Mouse (Mus musculus): ENCODE measurements at regions not wholly inside any gene's neighbourhood (a gene's known extent, or its start where the extent isn't known, plus 50 kb on each side); places are given as distances from the start of the nearest gene placed in this dataset.
A peak's percentile ranks its signal among the peaks of the same experiment; 100 is the strongest.

GRCm38 (mm10) chr3:132006912-132007311 is 78.2 kb upstream of the Dkk2 start:
- WGBS: 61% methylated on average over 11 of the region's 11 CpGs
- no peak overlapping the region for H3K4me3 ChIP-seq (ENCODE audit: insufficient read depth, low read depth, low read length)
- no peak for TF ChIP-seq POLR2A (IDR thresholded peaks at IDR 0.05; ENCODE audit: low read depth, low read length)
- no peak for TF ChIP-seq CTCF (conservative IDR thresholded peaks at IDR 0.05; ENCODE audit: insufficient read depth, insufficient read length, low read depth, low read length)
- DNase-seq: no peak
- no peaks in the 10 kb centered on the region for H3K27me3 ChIP-seq (replicated peaks; ENCODE audit: control insufficient read depth, insufficient read depth, low read length)
- no peaks in the 10 kb centered on the region for H3K36me3 ChIP-seq (ENCODE audit: control insufficient read depth, insufficient read depth, low read length)
- no peaks in the 10 kb centered on the region for H3K4me1 ChIP-seq (ENCODE audit: control insufficient read depth, insufficient read depth, low read length)
- H3K27ac ChIP-seq (ENCODE audit: insufficient read depth, low read depth, low read length): no peak overlapping the region

- TF ChIP-seq POLR2A (IDR thresholded peaks at IDR 0.05; ENCODE audit: low read depth, low read length) (no peak), CTCF (conservative IDR thresholded peaks at IDR 0.05; ENCODE audit: insufficient read depth, insufficient read length, low read depth, low read length) (no peak)
- peak; percentile 52 for DNase-seq
- 65% methylated on average over 4 of the region's 4 CpGs for whole genome bisulfite sequencing
These were observed 77.7 kb upstream of the Dkk2 start for GRCm38 (mm10) chr3:132007356-132007755.

GRCm38 (mm10) chr3:132015205-132015604 is 69.9 kb upstream of the Dkk2 start:
- H3K4me3 ChIP-seq (ENCODE audit: insufficient read depth, low read depth, low read length): no peak overlapping the region
- TF ChIP-seq CTCF (conservative IDR thresholded peaks at IDR 0.05; ENCODE audit: insufficient read depth, insufficient read length, low read depth, low read length): no peak
- no peak for TF ChIP-seq POLR2A (IDR thresholded peaks at IDR 0.05; ENCODE audit: low read depth, low read length)
- no peak for DNase-seq
- no peaks in the 10 kb centered on the region for H3K27me3 ChIP-seq (replicated peaks; ENCODE audit: control insufficient read depth, insufficient read depth, low read length)
- no peak overlapping the region for H3K27ac ChIP-seq (ENCODE audit: insufficient read depth, low read depth, low read length)
- WGBS: 66% methylated on average over 6 of the region's 6 CpGs
- H3K4me1 ChIP-seq (ENCODE audit: control insufficient read depth, insufficient read depth, low read length): no peaks in the 10 kb centered on the region
- no peaks in the 10 kb centered on the region for H3K36me3 ChIP-seq (ENCODE audit: control insufficient read depth, insufficient read depth, low read length)

More at GRCm38 (mm10) chr3:132007356-132007755, 77.7 kb upstream of the Dkk2 start:
- Histone ChIP-seq H3K27ac (ENCODE audit: insufficient read depth, low read depth, low read length) (no peak overlapping the region), H3K4me3 (ENCODE audit: insufficient read depth, low read depth, low read length) (no peak overlapping the region), H3K4me1 (ENCODE audit: control insufficient read depth, insufficient read depth, low read length) (no peaks in the 10 kb centered on the region), H3K36me3 (ENCODE audit: control insufficient read depth, insufficient read depth, low read length) (no peaks in the 10 kb centered on the region), H3K27me3 (replicated peaks; ENCODE audit: control insufficient read depth, insufficient read depth, low read length) (no peaks in the 10 kb centered on the region)

GRCm38 (mm10) chr3:132017485-132018261 is 67.4 kb upstream of the Dkk2 start:
- no peaks in the 10 kb centered on the region for H3K27me3 ChIP-seq (replicated peaks; ENCODE audit: control insufficient read depth, insufficient read depth, low read length)
- H3K4me1 ChIP-seq (ENCODE audit: control insufficient read depth, insufficient read depth, low read length): no peaks in the 10 kb centered on the region
- no peak for DNase-seq
- no peaks in the 10 kb centered on the region for H3K36me3 ChIP-seq (ENCODE audit: control insufficient read depth, insufficient read depth, low read length)
- H3K27ac ChIP-seq (ENCODE audit: insufficient read depth, low read depth, low read length): no peak overlapping the region
- WGBS: 61% methylated on average over 15 of the region's 15 CpGs
- no peak for TF ChIP-seq POLR2A (IDR thresholded peaks at IDR 0.05; ENCODE audit: low read depth, low read length)
- no peak for TF ChIP-seq CTCF (conservative IDR thresholded peaks at IDR 0.05; ENCODE audit: insufficient read depth, insufficient read length, low read depth, low read length)
- no peak overlapping the region for H3K4me3 ChIP-seq (ENCODE audit: insufficient read depth, low read depth, low read length)

- Histone ChIP-seq H3K27me3 (replicated peaks; ENCODE audit: control insufficient read depth, insufficient read depth, low read length) (no peaks in the 10 kb centered on the region), H3K4me1 (ENCODE audit: control insufficient read depth, insufficient read depth, low read length) (no peaks in the 10 kb centered on the region), H3K36me3 (ENCODE audit: control insufficient read depth, insufficient read depth, low read length) (no peaks in the 10 kb centered on the region), H3K27ac (ENCODE audit: insufficient read depth, low read depth, low read length) (no peak overlapping the region), H3K4me3 (ENCODE audit: insufficient read depth, low read depth, low read length) (no peak overlapping the region)
- no peak for DNase-seq
- WGBS: 83% methylated on average over 2 of the region's 2 CpGs
- no peak for TF ChIP-seq POLR2A (IDR thresholded peaks at IDR 0.05; ENCODE audit: low read depth, low read length)
- TF ChIP-seq CTCF (conservative IDR thresholded peaks at IDR 0.05; ENCODE audit: insufficient read depth, insufficient read length, low read depth, low read length): no peak
These were observed 66.6 kb upstream of the Dkk2 start for GRCm38 (mm10) chr3:132018505-132018904.

GRCm38 (mm10) chr3:132022032-132022431 is 63.1 kb upstream of the Dkk2 start:
- H3K4me3 ChIP-seq (ENCODE audit: insufficient read depth, low read depth, low read length): no peak overlapping the region
- H3K27ac ChIP-seq (ENCODE audit: insufficient read depth, low read depth, low read length): no peak overlapping the region
- TF ChIP-seq POLR2A (IDR thresholded peaks at IDR 0.05; ENCODE audit: low read depth, low read length) (no peak), CTCF (conservative IDR thresholded peaks at IDR 0.05; ENCODE audit: insufficient read depth, insufficient read length, low read depth, low read length) (no peak)
- no peaks in the 10 kb centered on the region for H3K4me1 ChIP-seq (ENCODE audit: control insufficient read depth, insufficient read depth, low read length)
- DNase-seq: no peak
- 72% methylated on average over 4 of the region's 4 CpGs for WGBS
- no peaks in the 10 kb centered on the region for H3K36me3 ChIP-seq (ENCODE audit: control insufficient read depth, insufficient read depth, low read length)
- H3K27me3 ChIP-seq (replicated peaks; ENCODE audit: control insufficient read depth, insufficient read depth, low read length): no peaks in the 10 kb centered on the region

GRCm38 (mm10) chr3:132023342-132023741 is 61.8 kb upstream of the Dkk2 start:
- no peak for TF ChIP-seq POLR2A (IDR thresholded peaks at IDR 0.05; ENCODE audit: low read depth, low read length)
- TF ChIP-seq CTCF (conservative IDR thresholded peaks at IDR 0.05; ENCODE audit: insufficient read depth, insufficient read length, low read depth, low read length): no peak
- Histone ChIP-seq H3K27me3 (replicated peaks; ENCODE audit: control insufficient read depth, insufficient read depth, low read length) (no peaks in the 10 kb centered on the region), H3K4me1 (ENCODE audit: control insufficient read depth, insufficient read depth, low read length) (no peaks in the 10 kb centered on the region), H3K36me3 (ENCODE audit: control insufficient read depth, insufficient read depth, low read length) (no peaks in the 10 kb centered on the region), H3K4me3 (ENCODE audit: insufficient read depth, low read depth, low read length) (no peak overlapping the region), H3K27ac (ENCODE audit: insufficient read depth, low read depth, low read length) (no peak overlapping the region)
- no peak for DNase-seq
- 79% methylated on average over 6 of the region's 6 CpGs for WGBS

All from kidney, adult 2 months (tissue).